Mouse (Mus musculus) lung, postnatal 0 days (tissue): ENCODE measurements around the gene 1700029F12Rik.

Experiments
- CTCF ChIP-seq: IDR thresholded peaks from 2 replicates; pipeline ENCODE4 v1.5.1; 2016; ENCODE audit warnings: antibody characterized with exemption, mild to moderate bottlenecking
- EP300 ChIP-seq: IDR thresholded peaks from 2 replicates; pipeline ENCODE4 v1.6.1; 2016; ENCODE audit warnings: antibody characterized with exemption, mild to moderate bottlenecking, control low read depth

DNA sequence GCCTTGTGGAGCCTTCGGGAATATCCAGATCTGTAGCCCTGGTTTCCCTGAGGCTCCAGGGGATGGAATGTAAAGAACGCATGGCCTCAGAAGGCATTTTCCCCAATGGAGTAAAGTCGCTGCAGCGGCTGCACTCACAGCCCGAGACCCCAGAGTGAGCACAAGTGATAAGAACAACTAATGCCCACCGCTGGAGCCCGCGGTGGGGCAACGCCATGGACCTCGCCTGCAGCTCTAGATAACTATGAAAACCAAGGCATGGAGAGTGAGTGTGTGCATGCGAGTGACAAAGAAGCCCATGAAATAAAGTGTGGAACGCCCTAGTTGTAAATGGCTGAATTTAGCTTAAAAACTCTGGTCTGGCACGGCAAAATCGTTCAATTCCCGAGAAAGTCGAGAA lies 45.0 kb downstream of the 1700029F12Rik start:
- TF ChIP-seq EP300 (no peak), CTCF (no peak)
